Mouse (Mus musculus): ENCODE results near the gene Emc7. TPM values are rescaled to one million over a fixed set of nuclear protein-coding genes. Genes with fewer than 3 reads are reported as not detected.

Emc7 gene
- total RNA-seq, 1 experiment, result 16.5 TPM

- H3K27ac ChIP-seq (ENCODE audit: insufficient read depth, low read depth, low read length, poor library complexity, severe bottlenecking), result no peak overlapping the region
- no peaks in the 10 kb centered on the region for H3K9me3 ChIP-seq (ENCODE audit: control insufficient read depth, insufficient read depth, low read depth, low read length)
- in situ Hi-C loops (cut with MboI; ENCODE audit: low sequenced_read_pairs in 2 of 2, unreplicated experiment in 2 of 2), result no loop called here
- TF ChIP-seq ZNF384 (IDR thresholded peaks at IDR 0.05; ENCODE audit: low read depth, low read length) (no peak), CHD2 (IDR thresholded peaks at IDR 0.05; ENCODE audit: low read depth, low read length) (no peak), ZC3H11A (IDR thresholded peaks at IDR 0.05; ENCODE audit: borderline replicate concordance, low read depth, low read length) (no peak), HCFC1 (IDR thresholded peaks at IDR 0.05; ENCODE audit: borderline replicate concordance, insufficient read depth, low read length) (no peak), MAFK (IDR thresholded peaks at IDR 0.05; ENCODE audit: insufficient read depth, low read depth, low read length) (no peak)
- peaks cover 0 to 4% of the 10 kb centered on the region in 2 experiments; a peak in 1 of 4 replicates for H3K4me1 ChIP-seq (ENCODE audit: control insufficient read depth in 2 of 2, insufficient read depth in 2 of 2, low read length in 2 of 2, poor library complexity in 1 of 2)
- H3K9ac ChIP-seq (ENCODE audit: insufficient read depth, low read depth, low read length, poor library complexity, severe bottlenecking), result no peak overlapping the region
- H3K4me3 ChIP-seq (ENCODE audit: insufficient read depth in 1 of 2, low read depth in 1 of 2, low read length in 2 of 2, poor library complexity in 1 of 2, severe bottlenecking in 1 of 2), result no peak overlapping the region
- H3K36me3 ChIP-seq (ENCODE audit: control insufficient read depth, insufficient read depth, low read length, poor library complexity, severe bottlenecking), result no peaks in the 10 kb centered on the region
- DNase-seq (ENCODE audit: low read depth, low spot score), result no peak
Measured at GRCm38 (mm10) chr2:112490483-112491196, 35.8 kb downstream of the Emc7 start.

GRCm38 (mm10) chr2:112491629-112492028 is 36.8 kb downstream of the Emc7 start:
- Histone ChIP-seq H3K4me1 (ENCODE audit: control insufficient read depth in 2 of 2, insufficient read depth in 2 of 2, low read length in 2 of 2, poor library complexity in 1 of 2) (peaks cover 0 to 8% of the 10 kb centered on the region in 2 experiments; a peak in 2 of 4 replicates), H3K4me3 (ENCODE audit: insufficient read depth in 1 of 2, low read depth in 1 of 2, low read length in 2 of 2, poor library complexity in 1 of 2, severe bottlenecking in 1 of 2) (no peak overlapping the region), H3K9me3 (ENCODE audit: control insufficient read depth, insufficient read depth, low read depth, low read length) (no peaks in the 10 kb centered on the region), H3K27ac (ENCODE audit: insufficient read depth, low read depth, low read length, poor library complexity, severe bottlenecking) (no peak overlapping the region), H3K9ac (ENCODE audit: insufficient read depth, low read depth, low read length, poor library complexity, severe bottlenecking) (0 out of 2 replicates have a peak overlapping the region, but pooled peaks have one; percentile 6), H3K36me3 (ENCODE audit: control insufficient read depth, insufficient read depth, low read length, poor library complexity, severe bottlenecking) (no peaks in the 10 kb centered on the region)
- DNase-seq (ENCODE audit: low read depth, low spot score), result no peak
- TF ChIP-seq HCFC1 (IDR thresholded peaks at IDR 0.05; ENCODE audit: borderline replicate concordance, insufficient read depth, low read length) (no peak), ZNF384 (IDR thresholded peaks at IDR 0.05; ENCODE audit: low read depth, low read length) (no peak), MAFK (IDR thresholded peaks at IDR 0.05; ENCODE audit: insufficient read depth, low read depth, low read length) (no peak), CHD2 (IDR thresholded peaks at IDR 0.05; ENCODE audit: low read depth, low read length) (no peak), ZC3H11A (IDR thresholded peaks at IDR 0.05; ENCODE audit: borderline replicate concordance, low read depth, low read length) (no peak)
- in situ Hi-C loops (cut with MboI; ENCODE audit: low sequenced_read_pairs in 2 of 2, unreplicated experiment in 2 of 2), result no loop called here

GRCm38 (mm10) chr2:112492431-112492855 is 37.6 kb downstream of the Emc7 start:
- Histone ChIP-seq H3K36me3 (ENCODE audit: control insufficient read depth, insufficient read depth, low read length, poor library complexity, severe bottlenecking) (no peaks in the 10 kb centered on the region), H3K9me3 (ENCODE audit: control insufficient read depth, insufficient read depth, low read depth, low read length) (no peaks in the 10 kb centered on the region), H3K4me3 (ENCODE audit: insufficient read depth in 1 of 2, low read depth in 1 of 2, low read length in 2 of 2, poor library complexity in 1 of 2, severe bottlenecking in 1 of 2) (peak overlapping the region; percentile 85 to 93), H3K27ac (ENCODE audit: insufficient read depth, low read depth, low read length, poor library complexity, severe bottlenecking) (no peak overlapping the region), H3K9ac (ENCODE audit: insufficient read depth, low read depth, low read length, poor library complexity, severe bottlenecking) (peak overlapping the region; percentile 96), H3K4me1 (ENCODE audit: control insufficient read depth in 2 of 2, insufficient read depth in 2 of 2, low read length in 2 of 2, poor library complexity in 1 of 2) (peaks cover 2 to 8% of the 10 kb centered on the region in 2 experiments; a peak in 3 of 4 replicates)
- in situ Hi-C loops (cut with MboI; ENCODE audit: low sequenced_read_pairs in 2 of 2, unreplicated experiment in 2 of 2), result no loop called here
- no peak for TF ChIP-seq CHD2 (IDR thresholded peaks at IDR 0.05; ENCODE audit: low read depth, low read length)
- TF ChIP-seq MAFK (IDR thresholded peaks at IDR 0.05; ENCODE audit: insufficient read depth, low read depth, low read length), result no peak
- TF ChIP-seq HCFC1 (IDR thresholded peaks at IDR 0.05; ENCODE audit: borderline replicate concordance, insufficient read depth, low read length), result no peak
- no peak for TF ChIP-seq ZC3H11A (IDR thresholded peaks at IDR 0.05; ENCODE audit: borderline replicate concordance, low read depth, low read length)
- no peak for TF ChIP-seq ZNF384 (IDR thresholded peaks at IDR 0.05; ENCODE audit: low read depth, low read length)
- DNase-seq (ENCODE audit: low read depth, low spot score), result no peak

GRCm38 (mm10) chr2:112492856-112493538 is 38.2 kb downstream of the Emc7 start, which contains the start of gene Aven:
TSS of gene Aven (plus strand) at chr2:112492964.
- DNase-seq (ENCODE audit: low read depth, low spot score), result no peak
- Histone ChIP-seq H3K9ac (ENCODE audit: insufficient read depth, low read depth, low read length, poor library complexity, severe bottlenecking) (peak within 1 kb of the TSS; percentile 96), H3K27ac (ENCODE audit: insufficient read depth, low read depth, low read length, poor library complexity, severe bottlenecking) (peak within 1 kb of the TSS; percentile 75; the same call in 1 of the 2 replicates), H3K4me3 (ENCODE audit: insufficient read depth in 1 of 2, low read depth in 1 of 2, low read length in 2 of 2, poor library complexity in 1 of 2, severe bottlenecking in 1 of 2) (peak within 1 kb of the TSS; percentile 85 to 93), H3K4me1 (ENCODE audit: control insufficient read depth in 2 of 2, insufficient read depth in 2 of 2, low read length in 2 of 2, poor library complexity in 1 of 2) (peaks cover 2 to 8% of the 10 kb centered on the region in 2 experiments; a peak in 3 of 4 replicates), H3K36me3 (ENCODE audit: control insufficient read depth, insufficient read depth, low read length, poor library complexity, severe bottlenecking) (no peaks in the 10 kb centered on the region), H3K9me3 (ENCODE audit: control insufficient read depth, insufficient read depth, low read depth, low read length) (no peaks in the 10 kb centered on the region)
- TF ChIP-seq HCFC1 (IDR thresholded peaks at IDR 0.05; ENCODE audit: borderline replicate concordance, insufficient read depth, low read length) (no peak), ZNF384 (IDR thresholded peaks at IDR 0.05; ENCODE audit: low read depth, low read length) (no peak), MAFK (IDR thresholded peaks at IDR 0.05; ENCODE audit: insufficient read depth, low read depth, low read length) (no peak), ZC3H11A (IDR thresholded peaks at IDR 0.05; ENCODE audit: borderline replicate concordance, low read depth, low read length) (no peak), CHD2 (IDR thresholded peaks at IDR 0.05; ENCODE audit: low read depth, low read length) (no peak)
- in situ Hi-C loops (cut with MboI; ENCODE audit: low sequenced_read_pairs in 2 of 2, unreplicated experiment in 2 of 2), result no loop called here
